Mouse (Mus musculus) ES-E14 (cell line): ENCODE measurements at regions not wholly inside any gene's neighbourhood (a gene's known extent, or its start where the extent isn't known, plus 50 kb on each side); places are given as distances from the start of the nearest gene placed in this dataset.
A peak's percentile ranks its signal among the peaks of the same experiment; 100 is the strongest.

ENCODE experiments used
- HCFC1 ChIP-seq: IDR thresholded peaks from 2 replicates; pipeline ENCODE4 v1.6.1; 2012; ENCODE audit warnings: low read length, inconsistent platforms, borderline replicate concordance; ENCODE audit not compliant: insufficient read depth
- ZC3H11A ChIP-seq: IDR thresholded peaks from 2 replicates; pipeline ENCODE4 v1.6.1; 2012; ENCODE audit warnings: low read depth, mild to moderate bottlenecking, inconsistent platforms, low read length, borderline replicate concordance
- ZNF384 ChIP-seq: IDR thresholded peaks from 2 replicates; pipeline ENCODE4 v1.6.1; 2012; ENCODE audit warnings: low read depth, low read length, inconsistent platforms

DNA sequence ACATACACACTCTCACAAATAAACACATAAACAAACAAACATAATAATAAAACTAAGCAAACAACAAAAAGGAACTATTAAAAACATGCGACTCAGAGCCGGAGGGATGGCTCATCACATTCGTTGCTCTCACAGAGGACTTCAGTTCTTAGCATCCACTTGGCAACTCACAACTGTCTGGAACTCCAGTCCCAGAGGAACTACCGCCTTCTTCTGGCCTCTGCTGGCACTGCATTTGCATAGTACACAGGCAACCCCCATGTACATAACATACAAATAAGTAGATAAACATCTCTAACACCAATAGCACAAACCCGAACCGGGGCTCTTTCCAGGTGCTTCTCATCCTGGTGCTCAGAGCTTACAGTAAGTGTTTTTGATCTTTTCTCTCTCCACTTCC lies 81.9 kb downstream of the Cct8l1 start:
- TF ChIP-seq ZNF384 = no peak
- TF ChIP-seq ZC3H11A = peak; percentile 71; the same call in 1 of the 2 replicates
- no peak for TF ChIP-seq HCFC1
